Mouse (Mus musculus) spleen, postnatal 10 days (tissue): Measurements from ENCODE around the gene Esyt2.
"Not testable (repeated sequence)": the region's sequence is repeated elsewhere in the genome, so short reads cannot be mapped to it uniquely, and the experiment has no call there.

Experiments
- DNase-seq, 2 experiments: peaks; one replicate each; pipeline ENCODE4 v3.0.0; 2021 to 2022; ENCODE audit warnings: low spot score in 2 of 2

Gene Esyt2

DNA sequence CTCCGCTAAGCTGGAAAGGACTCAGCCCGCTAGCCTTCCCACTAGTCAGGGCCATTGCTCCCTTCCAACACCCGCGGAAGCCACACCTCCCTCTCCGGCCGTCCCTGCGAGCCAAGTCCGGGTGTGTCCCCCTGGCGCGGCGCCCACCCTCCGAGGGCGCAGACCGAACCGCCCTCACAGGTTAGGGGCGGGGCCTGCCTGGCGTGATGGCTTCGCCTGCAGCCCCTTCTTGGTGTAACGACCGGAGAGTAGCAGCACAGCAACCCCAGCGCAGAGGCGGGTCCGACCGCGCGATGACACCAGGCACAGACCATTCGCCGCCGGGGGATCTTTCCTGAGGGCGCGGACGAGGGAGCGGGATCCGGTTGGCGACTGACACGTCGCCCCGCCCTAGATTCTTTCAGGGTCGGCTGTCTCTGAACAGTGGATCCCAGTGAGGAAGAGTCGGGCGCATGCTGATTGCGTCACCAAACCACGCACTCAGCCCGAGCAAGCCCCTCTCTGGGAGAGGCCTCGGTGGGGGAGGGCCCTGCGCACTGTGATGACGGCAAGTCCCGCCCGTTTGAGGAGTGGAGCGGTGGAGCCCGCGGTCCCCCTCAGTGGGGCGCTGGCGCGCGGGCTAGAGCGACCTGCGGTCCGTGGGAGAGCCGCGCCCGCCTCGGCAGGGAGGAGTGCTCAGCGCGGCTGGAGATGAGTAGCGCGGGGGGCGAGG, at the start of gene Esyt2:
Esyt2 (plus strand) TSS at position 544 of the 712 bp plus-strand sequence.
- DNase-seq, result peak; percentile 97 to 99

- peak in 1 of 2 experiments; percentile 42 for DNase-seq
These were observed 49.4 kb upstream of the Esyt2 start for GRCm38 (mm10) chr12:116231612-116232011.

- DNase-seq, result no peak
These were observed 48.9 kb upstream of the Esyt2 start for GRCm38 (mm10) chr12:116232061-116232460.

- DNase-seq, result no peak
These were observed 45.6 kb upstream of the Esyt2 start for GRCm38 (mm10) chr12:116235356-116235755.

DNA sequence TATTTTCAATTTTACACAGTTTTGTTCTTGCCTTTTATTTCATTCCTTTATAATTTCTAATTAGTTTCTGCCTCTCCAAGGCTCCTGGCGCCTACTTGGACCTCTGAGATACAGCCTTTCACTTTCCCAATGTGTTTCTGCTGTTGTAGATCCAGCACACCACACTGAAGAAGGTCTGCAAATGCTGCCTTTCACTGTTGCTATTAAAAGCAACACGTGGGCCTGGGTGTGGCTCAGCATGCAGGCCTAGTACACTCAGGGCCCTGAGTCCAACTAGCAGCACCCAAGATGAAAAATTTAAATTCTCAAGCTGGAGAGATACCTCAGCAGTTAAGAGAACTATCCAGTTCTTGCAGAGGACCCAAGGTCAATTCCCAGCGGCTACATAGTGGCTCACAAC, 44.3 kb upstream of the Esyt2 start:
- DNase-seq, result no peak

- no peak for DNase-seq
These were observed 42.6 kb upstream of the Esyt2 start for GRCm38 (mm10) chr12:116238370-116238769.

DNA sequence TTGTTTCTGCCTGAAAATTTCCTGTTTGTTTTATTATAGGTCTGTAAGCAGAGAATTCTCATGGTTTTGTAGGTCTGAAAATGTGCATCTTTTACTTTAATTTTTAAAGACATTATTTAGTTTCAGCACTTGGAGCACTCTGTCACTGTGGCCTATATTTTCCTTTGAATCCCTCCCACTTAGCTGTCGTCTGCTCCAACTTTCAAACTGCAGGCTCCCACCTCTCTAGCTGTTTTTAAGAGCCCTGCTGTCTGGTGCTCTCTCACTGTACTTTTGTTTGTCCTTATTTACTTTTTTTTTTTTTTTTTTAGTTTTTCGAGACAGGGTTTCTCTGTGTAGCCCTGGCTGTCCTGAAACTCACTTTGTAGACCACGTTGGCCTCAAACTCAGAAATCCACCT, 42.2 kb upstream of the Esyt2 start:
- no peak for DNase-seq

GRCm38 (mm10) chr12:116244601-116245000, 36.4 kb upstream of the Esyt2 start:
- DNase-seq, result no peak

DNA sequence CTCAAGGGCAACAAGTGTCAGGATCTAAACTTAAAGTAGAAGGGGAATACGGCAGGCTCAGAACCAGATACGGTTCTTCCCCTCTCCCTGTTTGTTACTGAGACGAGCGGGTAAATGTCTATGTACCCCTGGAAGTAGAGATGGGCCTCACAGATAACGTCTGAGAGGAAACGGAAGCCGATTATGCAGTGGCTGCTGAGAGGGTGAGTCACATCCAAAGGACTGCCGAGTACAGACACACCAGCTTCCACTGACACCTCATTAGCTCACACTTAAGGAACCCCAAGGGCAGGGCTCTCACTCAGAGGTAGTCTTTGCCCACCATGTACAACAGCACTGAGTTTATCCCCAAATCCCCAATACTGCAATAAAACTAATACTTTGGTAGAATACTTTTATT, 26.3 kb upstream of the Esyt2 start:
- no peak for DNase-seq

GRCm38 (mm10) chr12:116255636-116256035, 25.4 kb upstream of the Esyt2 start:
- no peak for DNase-seq

- DNase-seq, result no peak
These were observed 22.7 kb upstream of the Esyt2 start for GRCm38 (mm10) chr12:116258321-116258720.

DNA sequence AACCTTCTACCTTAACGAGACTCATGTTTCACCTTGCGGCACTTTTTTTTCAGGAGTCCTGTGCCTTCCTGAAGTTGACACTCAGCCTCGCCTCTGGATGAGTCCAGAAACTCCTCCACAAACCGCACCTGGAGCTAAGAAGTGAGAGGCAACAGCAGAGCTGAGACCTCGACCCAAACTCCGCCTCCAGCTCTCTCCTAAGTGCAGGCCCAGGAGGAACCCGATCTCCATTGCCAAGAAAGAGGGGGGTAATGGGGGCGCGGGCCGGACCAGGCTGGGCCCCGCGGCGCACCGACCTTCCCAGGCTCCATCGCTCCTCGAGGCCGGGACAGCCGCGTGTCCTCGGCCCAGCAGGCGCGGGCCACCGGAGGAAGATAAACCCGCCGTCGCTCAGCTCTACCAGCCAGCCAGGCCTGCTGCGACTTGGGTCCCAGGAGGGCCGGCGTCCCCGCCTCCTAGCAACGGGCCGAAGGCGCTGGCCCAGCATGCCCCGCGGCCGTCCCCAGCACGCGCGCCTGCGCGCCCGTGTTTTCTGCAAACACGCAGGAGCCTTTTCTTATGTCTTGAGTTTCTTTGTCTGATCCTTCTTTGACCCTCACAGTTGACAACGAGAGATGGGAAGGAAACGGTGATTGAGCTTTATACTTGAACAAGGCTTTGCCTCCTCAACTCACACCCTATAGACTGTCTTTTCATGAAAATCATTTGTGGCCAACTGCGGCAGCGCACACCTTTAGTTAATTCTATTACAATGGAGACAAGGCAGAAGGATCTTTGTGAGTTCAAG, 18.2 kb upstream of the Esyt2 start, which contains the start of gene Wdr60:
Wdr60 (minus strand) TSS at position 468 of the 787 bp plus-strand sequence.
- DNase-seq, result peak; percentile 81 to 92

DNA sequence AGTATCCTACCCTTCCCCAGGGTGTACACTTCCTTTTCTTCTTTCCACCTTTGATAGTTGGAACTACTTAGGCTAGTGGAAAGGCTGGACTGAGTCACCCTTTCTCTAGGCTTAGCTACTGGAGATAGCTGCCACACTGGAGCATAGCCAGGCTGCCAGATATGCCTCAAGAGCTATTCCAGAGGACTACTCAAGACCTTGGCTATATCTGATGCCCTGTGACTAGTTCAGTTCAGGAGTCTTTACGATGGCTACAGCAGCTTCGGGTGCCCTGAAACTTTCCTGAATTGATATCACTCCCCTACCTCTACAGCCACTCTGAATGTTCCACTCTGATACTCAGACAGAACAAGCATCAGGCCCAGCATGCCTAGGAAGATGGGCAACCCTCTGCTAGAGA, 16.2 kb upstream of the Esyt2 start:
- no peak for DNase-seq

- no peak for DNase-seq
These were observed 15.7 kb upstream of the Esyt2 start for GRCm38 (mm10) chr12:116265275-116265674.

GRCm38 (mm10) chr12:116269450-116269849, 11.5 kb upstream of the Esyt2 start:
- peak in 1 of 2 experiments; percentile 23 for DNase-seq

GRCm38 (mm10) chr12:116270538-116270937, 10.5 kb upstream of the Esyt2 start:
- DNase-seq, result no peak

DNA sequence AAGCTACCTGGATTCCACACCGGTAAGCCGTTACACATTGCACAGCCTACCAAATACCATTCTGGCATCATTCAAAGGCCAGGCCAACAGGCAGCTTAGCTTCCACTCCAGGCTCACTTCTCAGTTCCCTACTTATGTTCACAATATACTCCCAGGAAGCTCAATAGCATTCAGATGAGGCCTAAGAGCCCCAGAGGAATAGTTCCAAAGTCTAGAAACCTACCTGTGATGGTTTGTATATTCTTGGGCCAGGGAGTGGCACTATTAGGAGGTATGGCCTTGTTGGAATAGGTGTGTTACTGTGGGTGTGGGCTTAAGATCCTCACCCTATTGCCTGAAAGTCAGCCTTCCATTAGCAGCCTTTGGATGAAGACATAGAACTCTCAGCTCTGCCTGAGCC, 9.9 kb upstream of the Esyt2 start:
- no peak for DNase-seq

- no peak for DNase-seq
These were observed 7.3 kb upstream of the Esyt2 start for GRCm38 (mm10) chr12:116273733-116274132.

GRCm38 (mm10) chr12:116275086-116275485, 5.9 kb upstream of the Esyt2 start, which contains the start of gene Gm11027:
Gm11027 (plus strand) TSS chr12:116275386.
- DNase-seq, result not testable (repeated sequence)

- no peak for DNase-seq
These were observed 5.4 kb upstream of the Esyt2 start for GRCm38 (mm10) chr12:116275631-116276030.

- DNase-seq, result no peak
These were observed 4.0 kb upstream of the Esyt2 start for GRCm38 (mm10) chr12:116276961-116277360.

DNA sequence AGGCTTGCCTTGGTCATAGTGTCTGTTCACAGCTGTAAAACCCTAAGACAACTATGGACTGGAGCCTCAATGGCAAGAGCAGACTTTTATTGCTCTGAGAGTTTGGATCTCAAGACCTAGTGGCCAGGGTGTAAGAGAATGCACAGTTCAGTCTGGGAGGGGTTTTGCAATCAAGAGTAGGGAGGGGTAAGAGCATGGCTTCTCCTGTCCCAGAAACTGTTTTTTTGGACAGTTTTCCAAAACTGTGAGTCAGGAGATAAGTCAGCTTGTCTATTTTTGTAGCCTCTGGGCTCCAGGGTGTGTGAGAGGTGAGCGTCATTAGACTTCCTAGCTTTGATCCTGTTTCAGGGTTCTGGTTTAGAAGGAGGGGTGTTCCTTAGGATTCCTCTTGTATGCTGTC, 2.5 kb upstream of the Esyt2 start:
- no peak for DNase-seq

DNA sequence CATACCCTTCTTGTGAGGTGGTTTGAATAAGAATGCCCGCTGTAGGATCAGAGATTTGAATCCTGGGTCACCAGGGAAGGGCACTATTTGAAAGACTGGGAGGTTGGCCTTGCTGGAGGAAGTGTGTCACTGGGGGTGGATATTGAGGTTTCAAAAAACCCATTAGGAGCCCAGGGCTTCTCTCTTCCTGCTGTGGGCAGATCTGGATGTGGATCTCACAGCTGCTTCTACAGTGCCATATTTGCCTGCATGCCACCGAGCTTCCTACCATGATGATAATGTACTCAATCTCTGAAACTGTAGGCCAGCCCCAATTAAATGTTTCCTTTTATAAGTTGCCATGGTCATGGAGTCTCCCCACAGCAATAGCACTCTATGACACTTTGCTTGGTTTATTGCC, 1.8 kb upstream of the Esyt2 start:
- no peak for DNase-seq
